Mouse (Mus musculus) cerebral cortex, adult 2 months (tissue): ENCODE data around the gene Abcg4.

ENCODE experiments used
- WGBS: fragments of 180-500 bp; shearing (Covaris S2); methylation state at CpG from one replicate; pipeline ENCODE4 v1.1.7; 2018; 5-methylcytosine and 5-hydroxymethylcytosine counted together

Gene Abcg4

DNA sequence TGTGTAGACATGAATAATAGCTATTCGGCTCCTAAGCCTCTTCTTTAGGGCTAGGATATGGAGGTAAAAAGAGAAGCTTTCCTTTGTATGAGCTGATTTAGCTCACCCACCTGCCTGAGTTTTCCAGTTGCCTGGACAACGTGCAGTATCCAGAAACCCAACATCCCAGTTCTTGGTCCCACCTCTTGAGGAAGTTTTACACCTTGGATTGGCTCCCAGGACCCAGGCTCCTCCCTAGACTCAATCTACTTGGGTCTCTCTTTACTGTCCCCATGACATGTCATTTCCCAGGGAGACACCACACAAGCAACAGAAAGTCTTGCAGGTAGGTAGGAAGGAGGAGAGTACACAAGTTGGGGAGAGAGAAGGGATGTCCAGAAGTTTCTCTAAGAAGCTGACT, 48.0 kb downstream of the Abcg4 start, which contains the start of gene Ccdc153:
Gene Ccdc153, plus strand, starts transcription at position 278 of the 400 bp plus-strand sequence.
- 47% methylated on average over 2 of the region's 2 CpGs for WGBS

DNA sequence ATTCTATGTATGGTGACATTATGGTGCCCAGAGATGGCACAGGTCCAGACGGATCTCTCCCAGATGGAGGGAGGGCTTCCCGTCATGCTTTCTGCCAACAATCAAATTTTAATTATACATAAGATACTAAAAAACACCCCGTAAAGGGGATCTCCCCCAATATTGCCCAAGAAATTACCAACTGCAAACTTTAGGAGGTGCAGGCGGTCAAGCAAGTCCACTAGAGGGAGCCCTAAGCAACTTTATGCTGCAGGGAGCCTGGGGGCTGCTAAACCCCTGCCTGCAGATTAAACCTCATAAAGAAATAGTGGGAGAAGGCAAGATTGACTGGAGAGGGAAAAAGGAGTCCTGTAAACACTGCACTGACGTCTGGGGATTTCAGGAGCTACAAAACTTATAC, 49.0 kb downstream of the Abcg4 start:
- 7% methylated on average over 5 of the region's 5 CpGs for WGBS

DNA sequence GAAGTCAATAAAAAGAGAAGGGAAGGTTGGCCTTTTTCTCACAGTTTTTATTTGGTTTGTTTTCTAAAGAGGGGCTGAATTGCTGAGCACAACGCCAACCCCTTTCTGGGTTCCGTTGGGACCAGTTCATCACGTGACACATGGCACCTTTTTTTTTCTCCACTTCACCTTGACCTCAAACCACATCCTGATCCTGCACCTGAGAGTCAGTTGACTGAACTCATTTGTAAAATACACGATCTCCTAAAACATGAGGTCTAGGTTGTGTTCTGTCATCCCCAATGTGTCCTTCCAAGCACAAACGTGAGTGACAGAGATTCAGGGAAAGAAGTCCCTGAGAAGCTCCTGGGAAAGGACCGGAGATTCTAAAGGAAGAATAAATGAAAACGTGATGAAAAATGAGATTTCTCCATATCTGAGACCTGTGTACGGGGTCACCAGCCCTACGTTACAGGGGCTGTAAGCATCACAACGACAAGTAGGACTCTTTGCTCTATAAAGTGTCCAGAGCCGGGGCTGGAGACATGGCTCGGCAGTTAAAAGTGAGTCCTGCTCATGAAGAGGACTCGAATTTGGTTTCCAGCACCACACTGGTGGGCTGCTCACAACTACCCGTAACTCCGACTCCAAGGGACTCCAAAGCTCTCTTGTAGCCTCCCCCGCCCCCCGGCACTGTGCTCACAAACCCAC, 49.8 kb downstream of the Abcg4 start:
- 82% methylated on average over 17 of the region's 17 CpGs for WGBS

DNA sequence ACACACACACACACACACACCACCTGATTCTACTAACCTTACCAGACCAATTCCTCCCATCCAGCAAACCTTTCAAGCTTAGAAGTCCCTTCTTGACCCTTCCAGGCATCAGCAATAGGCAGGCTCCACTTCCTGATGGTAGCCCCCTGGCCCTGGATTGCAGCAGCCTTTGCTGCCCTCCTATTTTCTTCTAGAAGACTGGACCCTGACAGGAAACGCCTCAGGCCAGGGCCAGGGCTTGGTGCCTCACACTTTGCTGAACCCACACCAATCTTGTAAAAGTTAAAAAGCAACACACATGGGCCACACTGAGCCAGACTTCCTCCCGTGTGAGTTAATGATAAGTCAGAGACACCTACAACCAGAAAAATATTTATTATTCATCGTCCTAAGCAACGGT, 51.3 kb downstream of the Abcg4 start:
- WGBS, result 89% methylated on average over 4 of the region's 4 CpGs

DNA sequence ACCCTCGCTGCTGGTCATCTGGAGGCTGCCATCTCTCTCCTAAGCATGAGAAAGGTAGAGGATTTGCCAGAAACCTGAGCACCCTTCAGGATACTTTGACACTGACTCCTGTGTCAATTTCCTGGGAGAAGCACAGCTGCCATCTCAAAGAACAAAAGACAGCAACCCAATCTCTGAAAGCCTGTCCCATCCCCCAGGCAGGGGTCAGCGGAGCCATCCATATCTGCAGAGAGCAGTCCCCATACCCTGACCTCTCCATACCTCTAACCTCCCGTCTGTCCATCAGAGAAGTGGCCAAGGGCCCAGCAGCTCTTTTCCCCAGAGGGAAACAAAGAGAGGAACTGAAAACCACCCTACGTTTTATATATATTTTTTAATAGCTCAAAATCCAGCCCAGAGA, 51.8 kb downstream of the Abcg4 start:
- WGBS, result 87% methylated on average over 4 of the region's 4 CpGs

DNA sequence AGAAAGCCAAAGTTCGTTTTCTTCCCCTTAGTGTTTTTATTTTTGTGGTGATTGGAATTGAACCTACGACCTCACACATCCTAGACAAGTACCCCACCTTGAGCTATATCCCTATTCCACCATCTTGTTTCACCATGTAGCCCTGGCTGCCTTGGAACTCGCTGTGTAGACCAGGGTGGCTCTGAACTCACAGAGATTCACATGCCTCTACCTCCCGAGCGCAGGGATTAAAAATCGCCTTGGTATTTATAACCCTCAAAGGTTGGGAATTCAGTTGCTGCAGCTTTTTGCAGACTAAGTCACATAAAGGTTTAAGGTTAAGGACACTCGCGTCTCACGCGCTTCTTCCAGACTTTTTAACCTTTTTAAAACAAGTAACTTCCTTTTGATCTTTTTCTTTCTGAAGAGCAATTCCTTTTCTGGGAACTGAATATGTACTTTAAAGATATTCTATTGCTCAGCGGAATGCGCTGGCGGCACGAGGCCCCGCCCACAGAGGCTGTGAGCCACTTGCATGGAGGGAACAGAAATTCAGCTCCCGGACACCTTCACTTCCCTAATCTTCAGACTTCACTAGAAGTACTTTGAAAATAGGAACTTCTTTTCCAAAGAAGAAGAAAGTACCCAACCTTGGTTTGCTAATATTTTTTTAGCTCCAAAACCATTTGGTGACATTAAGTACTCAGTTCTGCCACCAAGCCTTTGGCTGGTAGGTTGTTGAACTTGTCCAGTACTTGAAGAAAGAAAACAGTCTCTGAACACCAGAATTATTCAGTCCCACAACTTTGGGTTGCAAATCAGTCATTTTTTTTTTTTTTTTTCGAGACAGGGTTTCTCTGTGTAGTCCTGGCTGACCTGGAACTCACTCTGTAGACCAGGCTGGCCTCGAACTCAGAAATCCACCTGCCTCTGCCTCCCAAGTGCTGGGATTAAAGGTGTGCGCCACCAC, 53.7 kb downstream of the Abcg4 start:
- WGBS, result 19% methylated on average over 19 of the region's 19 CpGs

DNA sequence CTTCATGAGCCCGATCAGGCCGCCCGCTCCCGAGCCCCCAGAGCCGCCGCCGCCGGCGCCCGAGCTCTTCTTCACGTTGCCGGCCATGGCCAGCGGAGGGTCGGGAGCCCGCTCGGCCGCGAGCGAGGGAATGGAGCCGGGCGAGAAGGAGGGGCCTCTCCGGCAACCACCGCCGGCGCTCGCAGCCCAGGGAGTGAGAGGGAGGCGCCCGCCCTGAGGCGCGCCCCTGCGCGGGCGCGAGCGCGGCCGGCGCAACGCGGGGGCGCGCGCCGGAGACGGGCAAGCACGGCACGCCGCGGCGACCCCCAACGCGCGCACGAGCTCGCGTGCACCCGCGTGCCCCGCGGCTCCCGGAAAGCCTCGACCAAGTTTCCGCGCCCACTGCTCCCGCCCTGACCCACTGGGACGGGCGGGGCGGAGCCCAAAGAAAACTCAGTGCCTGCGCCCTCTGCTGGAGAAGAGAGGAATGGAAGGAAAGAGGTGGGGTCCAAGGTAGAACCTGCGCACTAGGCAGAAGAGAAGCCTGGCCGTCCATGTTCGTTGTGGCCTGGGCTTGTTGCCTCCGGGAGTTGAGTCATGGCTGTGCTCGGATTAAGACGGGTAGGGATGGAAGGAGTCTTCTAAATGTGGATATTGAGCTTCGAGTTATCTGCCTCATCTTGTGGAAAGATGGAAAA, 54.5 kb downstream of the Abcg4 start, which contains the start of gene Cbl:
Gene Cbl, minus strand, starts transcription at position 248 of the 677 bp plus-strand sequence.
- under 1% methylated on average over 71 of the region's 76 CpGs for WGBS

DNA sequence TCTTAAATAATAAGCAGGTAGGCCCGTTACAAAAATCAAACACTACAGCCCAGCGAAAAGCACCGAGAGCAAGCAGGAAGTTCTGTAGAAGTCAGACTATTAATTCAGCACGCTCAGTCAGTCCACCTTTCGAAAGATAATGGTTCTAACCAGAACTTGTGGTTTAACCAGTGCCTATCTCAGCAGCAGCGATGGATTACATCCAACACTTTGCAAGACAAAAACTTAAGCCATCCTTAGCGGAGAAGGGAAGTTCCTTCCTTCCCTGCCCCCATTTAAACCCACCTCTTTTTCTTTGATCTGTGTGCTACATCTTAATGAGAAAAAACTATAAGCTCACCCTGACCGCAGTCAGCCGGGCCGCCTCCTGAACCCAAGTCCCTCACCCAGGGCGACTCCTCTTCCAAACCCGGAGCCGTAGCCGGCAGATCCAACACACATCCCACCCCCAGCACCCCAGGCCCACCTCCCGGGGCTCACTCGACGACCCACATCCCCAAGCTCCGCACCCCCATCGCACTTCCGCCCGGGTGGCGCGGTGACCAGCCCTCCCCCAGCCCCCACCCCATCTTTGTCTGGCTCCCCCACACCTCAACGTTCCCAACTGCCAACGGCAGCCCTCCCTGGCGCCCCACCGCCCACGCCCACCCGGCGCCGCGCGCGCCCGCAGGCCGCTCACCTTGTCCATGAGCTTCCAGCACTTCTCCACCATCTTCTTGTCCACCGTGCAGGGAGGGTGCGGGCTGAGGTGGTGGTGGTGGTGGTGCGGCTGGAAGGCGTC, 55.2 kb downstream of the Abcg4 start:
- WGBS, result under 1% methylated on average over 40 of the region's 40 CpGs

DNA sequence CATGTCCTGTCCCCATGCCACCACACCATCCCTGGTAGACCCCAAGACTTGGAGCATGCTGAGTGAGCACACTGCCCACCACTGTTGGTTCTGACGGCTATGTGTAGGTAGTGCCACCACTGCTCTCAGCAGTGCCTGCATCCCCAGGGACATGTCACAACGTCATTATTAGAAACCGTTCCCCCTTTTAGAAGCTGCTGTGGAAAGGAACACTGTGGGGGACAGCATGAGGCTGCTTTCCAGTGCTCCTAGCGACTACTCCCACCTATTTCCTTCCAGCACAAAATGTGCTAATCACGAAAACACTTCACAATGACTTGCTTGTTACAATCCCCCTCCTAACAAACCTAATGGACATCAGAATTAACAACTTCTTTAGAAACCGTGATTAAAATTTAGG, 62.4 kb downstream of the Abcg4 start:
- 19% methylated on average over 6 of the region's 6 CpGs for WGBS
